ENCODE assay signal across 9 mouse cellular contexts in genomic region chr10:83644865-83645715, GRCm38 (mm10). TPM values are rescaled to one million over a fixed set of nuclear protein-coding genes. Genes with fewer than 3 reads are reported as not detected.
DNase-seq lines count a peak whose midpoint lies in the region; ATAC-seq and TF ChIP-seq lines count a peak whose summit lies in the region.
"Had no signal": no experiment of that assay in that cellular context is flagged by ENCODE, and none has a peak within 500 bp of the region (broad histone marks: within the 10 kb centered on the region; RNA-seq: fewer than 3 reads in every experiment).

No protein-coding gene starts in this region.

- H3K4me2 ChIP-seq in heart, embryonic 16.5 days (ENCODE audit: low read depth, low read length), result peak overlapping the region; percentile 38
- H3K4me2 ChIP-seq in liver, embryonic 16.5 days (ENCODE audit: low read depth, low read length), result peak overlapping the region; percentile 30; the same call in 1 of the 2 replicates
- H3K4me2 ChIP-seq: limb, embryonic 13.5 days had no signal

- H3K36me3 ChIP-seq in heart, embryonic 16.5 days (ENCODE audit: control insufficient read depth, insufficient read depth), result no peaks in the 10 kb centered on the region
- no peaks in the 10 kb centered on the region for H3K36me3 ChIP-seq in liver, embryonic 16.5 days (ENCODE audit: control insufficient read depth, insufficient read depth)

- no peaks in the 10 kb centered on the region for H3K9me3 ChIP-seq in heart, embryonic 16.5 days (replicated peaks; ENCODE audit: control insufficient read depth, low read length)
- H3K9me3 ChIP-seq in liver, embryonic 16.5 days (replicated peaks; ENCODE audit: control insufficient read depth, low read length), result no peaks in the 10 kb centered on the region
- H3K9me3 ChIP-seq: limb, embryonic 13.5 days had no signal

- TF ChIP-seq POLR2A in cortical plate, adult 2 months (IDR thresholded peaks at IDR 0.05; ENCODE audit: extremely low read depth, insufficient read depth, low read length), result 0 out of 2 replicates have a peak, but pooled peaks have one; percentile 26
- TF ChIP-seq POLR2A in olfactory bulb, adult 2 months (IDR thresholded peaks at IDR 0.05; ENCODE audit: insufficient read depth, low read depth, low read length), result no peak

- intact Hi-C loops in gastrocnemius, postnatal 14 days (cut with DNase I; ENCODE audit: low total_unique reads), result no loop called here

- H3K9ac ChIP-seq in heart, embryonic 16.5 days (ENCODE audit: low read length), result peak overlapping the region; percentile 59
- peak overlapping the region; percentile 13; the same call in 1 of the 2 replicates for H3K9ac ChIP-seq in liver, embryonic 16.5 days (ENCODE audit: low read depth, low read length)
- H3K9ac ChIP-seq: limb, embryonic 13.5 days had no signal

- H3K4me3 ChIP-seq in cortical plate, adult 2 months (ENCODE audit: insufficient read depth, low read length), result no peak overlapping the region
- no peak overlapping the region for H3K4me3 ChIP-seq in heart, embryonic 16.5 days (ENCODE audit: low read length)
- H3K4me3 ChIP-seq in liver, embryonic 16.5 days (ENCODE audit: low read depth, low read length), result no peak overlapping the region
- no peak overlapping the region for H3K4me3 ChIP-seq in olfactory bulb, adult 2 months (ENCODE audit: insufficient read depth, low read depth, low read length)
- H3K4me3 ChIP-seq: limb, embryonic 13.5 days had no signal

- H3K4me1 ChIP-seq in cortical plate, adult 2 months (ENCODE audit: control insufficient read depth, insufficient read depth, low read length), result peaks cover 12% of the 10 kb centered on the region; the same call in 1 of the 2 replicates
- H3K4me1 ChIP-seq in heart, embryonic 16.5 days (ENCODE audit: control insufficient read depth, insufficient read depth, low read length), result peaks cover 35% of the 10 kb centered on the region
- peaks cover 27% of the 10 kb centered on the region for H3K4me1 ChIP-seq in liver, embryonic 16.5 days (ENCODE audit: control insufficient read depth, low read depth, low read length)
- H3K4me1 ChIP-seq in olfactory bulb, adult 2 months (ENCODE audit: control insufficient read depth, insufficient read depth, low read length), result peaks cover 29% of the 10 kb centered on the region

- 41% methylated on average over 16 of the region's 16 CpGs for WGBS in heart, embryonic 16.5 days
- 23% methylated on average over 16 of the region's 16 CpGs for WGBS in liver, embryonic 16.5 days (ENCODE audit: insufficient replicate concordance)
- 62% methylated on average over 16 of the region's 16 CpGs for WGBS in olfactory bulb, adult 2 months

- DNase-seq in ovary, adult 18-20 months (ENCODE audit: low spot score), result peak; percentile 80
- DNase-seq in ovary, postnatal 10 days (ENCODE audit: low spot score), result no peak
- DNase-seq in right cerebral cortex, adult 18-20 months, result no peak
- no peak for DNase-seq in gastrocnemius, postnatal 14 days

- no peak for TF ChIP-seq CTCF in cortical plate, adult 2 months (IDR thresholded peaks at IDR 0.05; ENCODE audit: extremely low read depth, insufficient read depth, low read length)
- TF ChIP-seq CTCF in olfactory bulb, adult 2 months (IDR thresholded peaks at IDR 0.05; ENCODE audit: insufficient read depth, low read depth, low read length), result no peak

- ATAC-seq in heart, embryonic 16.5 days (replicated peaks; ENCODE audit: extremely low read depth, insufficient read depth, low FRiP score), result peak; percentile 49
- peak; percentile 76 for ATAC-seq in liver, embryonic 16.5 days (ENCODE audit: low read depth)

- H3K27ac ChIP-seq in cortical plate, adult 2 months (ENCODE audit: insufficient read depth, low read length), result peak overlapping the region; percentile 94
- H3K27ac ChIP-seq in heart, embryonic 16.5 days (ENCODE audit: low read length), result peak overlapping the region; percentile 65
- H3K27ac ChIP-seq in liver, embryonic 16.5 days (ENCODE audit: low read length), result peak overlapping the region; percentile 68
- H3K27ac ChIP-seq in olfactory bulb, adult 2 months (ENCODE audit: insufficient read depth, low read depth, low read length), result peak overlapping the region; percentile 79
- H3K27ac ChIP-seq: limb, embryonic 13.5 days had no signal

- no peaks in the 10 kb centered on the region for H3K27me3 ChIP-seq in heart, embryonic 16.5 days (ENCODE audit: control insufficient read depth, insufficient read depth, low read length)
- H3K27me3 ChIP-seq in liver, embryonic 16.5 days (ENCODE audit: control insufficient read depth, insufficient read depth, low read depth, low read length), result peaks cover 15% of the 10 kb centered on the region
- H3K27me3 ChIP-seq: limb, embryonic 13.5 days had no signal

RNA-seq across cellular contexts. Expression of gene Appl2, which starts 3.4 kb away (rescaled TPM):
- 67.6 and 73.8 TPM in 2 replicates for polyA plus RNA-seq in cortical plate, adult 2 months (2012; rRNA removed)
- 37.9 and 42.1 TPM in 2 replicates for polyA plus RNA-seq in heart, embryonic 16.5 days (2015; fragmentation: Nextera tagmentation; extraction: Ambion mirVana)
- 15.2 and 15.9 TPM in 2 replicates for polyA plus RNA-seq in liver, embryonic 16.5 days (2015; fragmentation: Nextera tagmentation; extraction: Ambion mirVana)
- polyA plus RNA-seq in olfactory bulb, adult 2 months (2012; ENCODE audit: insufficient read depth, insufficient read length, low replicate concordance, missing spikeins), result not detected in 2 replicates
- 10 to 100 TPM; 14.2 to 15.8 TPM for total RNA-seq in gastrocnemius, postnatal 14 days (2021)
